Mouse (Mus musculus) liver, adult 2 months (tissue): ENCODE results near the gene Cst3. TPM values are rescaled to one million over a fixed set of nuclear protein-coding genes. Genes with fewer than 3 reads are reported as not detected.
A peak's percentile ranks its signal among the peaks of the same experiment; 100 is the strongest.

Experiments
- DNase-seq: peaks from one replicate; pipeline ENCODE4 v3.0.0-alpha.2; 2011; ENCODE audit warnings: low read depth, low spot score; ENCODE audit errors: extremely low read depth
- H3K27ac ChIP-seq: fragments of 200-500 bp; replicated peaks from 2 replicates; pipeline ENCODE4 v1.5.1; 2012; ENCODE audit warnings: low read depth, mild to moderate bottlenecking, control low read depth, inconsistent platforms, low read length; ENCODE audit not compliant: insufficient read depth
- H3K27me3 ChIP-seq: fragments of 200-500 bp; 2 replicates; pipeline ENCODE4 v1.6.1; 2012; ENCODE audit warnings: mild to moderate bottlenecking, moderate library complexity, low read length, inconsistent platforms; ENCODE audit not compliant: control insufficient read depth, insufficient read depth
- H3K36me3 ChIP-seq: fragments of 200-500 bp; 2 replicates; pipeline ENCODE4 v1.6.1; 2012; ENCODE audit warnings: low read length, inconsistent platforms; ENCODE audit not compliant: control insufficient read depth, insufficient read depth
- H3K4me1 ChIP-seq: fragments of 200-500 bp; 2 replicates; pipeline ENCODE4 v1.6.1; 2011; ENCODE audit warnings: low read length; ENCODE audit not compliant: control insufficient read depth, insufficient read depth
- H3K4me3 ChIP-seq: fragments of 200-500 bp; 2 replicates; pipeline ENCODE4 v1.5.1; 2011; ENCODE audit warnings: low read depth, mild to moderate bottlenecking, control low read depth, low read length, moderate library complexity; ENCODE audit not compliant: insufficient read depth
- H3K79me2 ChIP-seq: fragments of 200-500 bp; 2 replicates; pipeline ENCODE4 v1.6.1; 2012; ENCODE audit warnings: inconsistent platforms, mild to moderate bottlenecking, low read length, moderate library complexity; ENCODE audit not compliant: control insufficient read depth, insufficient read depth
- H3K9ac ChIP-seq: fragments of 200-500 bp; 2 replicates; pipeline ENCODE4 v1.6.1; 2012; ENCODE audit warnings: low read depth, mild to moderate bottlenecking, control low read depth, inconsistent platforms, low read length
- CTCF ChIP-seq: fragments of 200-500 bp; IDR thresholded peaks from 2 replicates; pipeline ENCODE4 v1.5.1; 2011; ENCODE audit warnings: low read depth, low read length, control low read depth
- POLR2A ChIP-seq: fragments of 200-500 bp; IDR thresholded peaks from 2 replicates; pipeline ENCODE4 v1.6.1; 2011; ENCODE audit warnings: low read length, control low read depth; ENCODE audit not compliant: insufficient read depth; ENCODE audit errors: extremely low read depth
- WGBS: fragments of 180-500 bp; shearing (Covaris S2); methylation state at CpG from one replicate; pipeline ENCODE4 v1.1.7; 2018; 5-methylcytosine and 5-hydroxymethylcytosine counted together
- polyA plus RNA-seq: library from polyadenylated mRNA; depleted of rRNA; stranded (reverse); fragments of >200 nt; gene quantifications from 2 replicates; pipeline ENCODE4 v1.2.3, GENCODE M21; 2012
- total RNA-seq: library from RNA; depleted of rRNA; stranded (reverse); fragments of >200 nt; gene quantifications from 2 replicates; pipeline ENCODE4 v1.2.3, GENCODE M21; 2014

Cst3 gene
- total and polyA plus RNA-seq, 2 experiments = 282 to 436 TPM

DNA sequence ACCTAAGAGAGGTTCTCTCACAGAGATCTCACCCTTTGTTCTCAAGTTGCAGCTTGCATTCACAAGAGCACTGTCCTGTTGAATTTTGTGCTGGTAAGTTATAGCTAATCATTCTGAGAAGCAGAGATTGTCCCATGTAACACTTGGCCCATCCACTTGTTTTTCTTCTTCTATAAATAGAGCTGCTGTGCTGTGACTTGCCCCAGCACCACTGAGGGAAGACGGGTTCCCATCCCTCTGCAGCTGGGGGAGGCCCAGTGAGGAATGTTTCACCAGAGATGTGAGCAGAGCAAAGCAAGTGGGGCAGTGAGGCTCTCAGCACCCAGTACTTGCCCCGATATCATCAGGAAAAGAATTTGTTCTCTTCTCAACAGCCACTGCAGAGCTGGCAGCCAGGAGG, 10.5 kb downstream of the Cst3 start, which contains the start of gene 9230104L09Rik:
9230104L09Rik (minus strand) TSS at position 73 of the 400 bp plus-strand sequence.
- no peak within 1 kb of the TSS for H3K4me3 ChIP-seq
- WGBS = 54% methylated on average over 2 of the region's 2 CpGs
- H3K79me2 ChIP-seq = no peaks in the 10 kb centered on the region
- TF ChIP-seq POLR2A (no peak), CTCF (no peak)
- H3K4me1 ChIP-seq = no peaks in the 10 kb centered on the region
- no peaks in the 10 kb centered on the region for H3K27me3 ChIP-seq
- no peak for DNase-seq
- H3K27ac ChIP-seq = no peak within 1 kb of the TSS
- no peaks in the 10 kb centered on the region for H3K36me3 ChIP-seq
- H3K9ac ChIP-seq = no peak within 1 kb of the TSS

DNA sequence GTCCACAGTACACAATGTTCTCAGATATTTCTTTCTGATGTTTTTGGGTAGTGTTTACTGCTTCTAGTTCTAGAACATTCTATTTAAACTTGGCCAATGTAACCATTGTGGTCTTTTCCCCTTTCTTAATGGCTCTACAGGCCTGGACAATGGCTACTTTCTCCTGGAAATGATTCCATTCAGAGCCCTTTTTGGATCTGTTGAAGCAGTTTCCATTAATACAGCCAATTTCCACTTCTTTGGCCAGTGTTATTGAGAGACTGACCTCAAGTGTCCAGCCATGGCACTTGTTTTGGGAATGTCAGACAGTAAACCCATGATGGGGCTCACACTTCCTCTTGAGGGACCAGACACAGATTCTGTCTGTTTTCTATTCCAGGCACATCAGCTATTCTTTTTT, 13.8 kb downstream of the Cst3 start:
- Histone ChIP-seq H3K79me2 (no peaks in the 10 kb centered on the region), H3K27ac (no peak overlapping the region), H3K4me1 (no peaks in the 10 kb centered on the region), H3K36me3 (no peaks in the 10 kb centered on the region), H3K4me3 (no peak overlapping the region), H3K27me3 (no peaks in the 10 kb centered on the region), H3K9ac (no peak overlapping the region)
- no peak for TF ChIP-seq POLR2A
- no peak for TF ChIP-seq CTCF
- DNase-seq = no peak

DNA sequence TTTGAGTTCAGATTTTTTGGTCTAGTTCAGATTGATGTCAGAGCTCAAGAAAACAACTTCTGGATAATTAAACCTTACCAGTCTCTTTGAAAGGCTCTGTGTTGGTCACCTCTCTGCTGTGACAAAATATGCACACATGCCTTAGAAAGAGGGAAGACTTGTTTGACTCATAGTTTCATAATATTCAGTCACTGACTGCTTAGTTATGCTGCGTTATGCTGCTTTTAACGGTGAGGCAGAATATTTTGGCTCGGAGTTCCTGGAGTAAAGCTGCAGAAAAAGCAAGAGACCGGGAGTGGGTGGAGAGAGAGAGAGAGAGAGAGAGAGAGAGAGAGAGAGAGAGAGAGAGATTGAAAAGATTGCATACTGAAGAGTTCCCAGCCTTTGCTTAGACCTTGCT, 14.5 kb downstream of the Cst3 start:
- H3K36me3 ChIP-seq = no peaks in the 10 kb centered on the region
- 79% methylated on average over 4 of the region's 4 CpGs for WGBS
- no peak for TF ChIP-seq CTCF

DNA sequence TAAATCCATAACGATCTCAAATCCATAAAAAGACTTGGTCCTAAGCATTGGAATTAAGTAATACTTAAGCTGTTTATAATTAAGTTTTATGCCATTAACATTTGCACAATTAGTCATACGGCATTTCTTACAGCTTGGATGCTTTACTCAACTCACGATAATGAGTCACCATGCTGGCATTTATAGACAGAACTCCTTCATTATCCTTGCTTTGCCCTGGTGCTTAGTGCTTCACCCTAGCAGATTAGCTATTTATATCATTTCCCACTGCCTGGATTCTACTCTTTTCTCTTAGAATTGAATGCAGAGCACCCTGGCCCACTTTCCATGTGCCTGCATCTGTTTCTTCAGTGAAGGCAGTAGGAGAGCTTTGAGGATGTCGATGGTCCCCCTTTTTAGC, 18.0 kb downstream of the Cst3 start:
- H3K27ac ChIP-seq = no peak overlapping the region
- 77% methylated on average over 4 of the region's 4 CpGs for WGBS
- no peaks in the 10 kb centered on the region for H3K79me2 ChIP-seq
- H3K27me3 ChIP-seq = no peaks in the 10 kb centered on the region
- DNase-seq = no peak
- TF ChIP-seq CTCF = no peak
- 0 out of 2 replicates have a peak, but pooled peaks cover 2% of the 10 kb centered on the region for H3K4me1 ChIP-seq
- H3K9ac ChIP-seq = no peak overlapping the region
- H3K36me3 ChIP-seq = no peaks in the 10 kb centered on the region
- H3K4me3 ChIP-seq = no peak overlapping the region

More for the DNA sequence above, 14.5 kb downstream of the Cst3 start:
- Histone ChIP-seq H3K27me3 (no peaks in the 10 kb centered on the region), H3K4me3 (no peak overlapping the region), H3K27ac (no peak overlapping the region), H3K79me2 (no peaks in the 10 kb centered on the region), H3K9ac (no peak overlapping the region), H3K4me1 (0 out of 2 replicates have a peak, but pooled peaks cover 2% of the 10 kb centered on the region)
- DNase-seq = no peak

DNA sequence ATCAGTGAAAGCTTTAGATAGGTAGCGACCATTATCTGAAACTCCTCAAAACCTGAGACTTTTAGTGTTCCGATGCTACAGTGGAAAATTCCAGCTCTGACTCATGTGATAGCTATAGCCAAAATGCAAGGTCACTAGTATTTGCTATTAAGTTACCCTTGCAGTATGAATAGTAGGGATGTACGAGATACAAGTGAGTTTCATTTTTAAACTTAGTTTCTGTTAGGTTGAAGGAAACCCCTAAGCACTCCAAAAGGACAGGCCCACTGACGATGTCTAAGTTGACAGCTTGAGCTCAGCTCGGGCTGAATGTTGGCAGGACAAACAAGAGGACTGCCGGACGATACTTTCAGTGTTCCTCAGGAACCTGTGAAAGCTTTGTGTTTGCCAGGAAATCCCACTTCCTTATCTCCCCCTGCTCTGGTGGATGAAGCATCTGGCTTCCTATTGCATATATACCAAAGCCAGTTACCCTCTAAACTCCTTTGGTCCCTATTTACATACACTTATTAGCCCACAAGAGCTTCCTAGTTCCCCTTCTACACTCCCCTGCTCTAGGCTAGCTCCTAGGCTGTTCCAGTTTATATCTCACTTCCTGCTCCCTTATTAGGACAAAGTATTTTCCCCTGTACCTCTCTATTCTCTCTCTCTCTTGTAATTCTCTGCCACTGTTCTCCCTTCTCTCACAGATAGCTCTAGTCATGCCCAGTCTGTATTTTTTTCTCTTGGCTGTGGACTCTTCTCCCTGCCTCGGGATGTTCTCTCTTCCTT, 18.7 kb downstream of the Cst3 start:
- no peak for TF ChIP-seq CTCF
- TF ChIP-seq POLR2A = no peak
- WGBS = 32% methylated on average over 8 of the region's 8 CpGs
- Histone ChIP-seq H3K27me3 (no peaks in the 10 kb centered on the region), H3K27ac (peak overlapping the region; percentile 22; the same call in 1 of the 2 replicates), H3K79me2 (no peaks in the 10 kb centered on the region), H3K36me3 (no peaks in the 10 kb centered on the region), H3K9ac (no peak overlapping the region), H3K4me3 (no peak overlapping the region), H3K4me1 (0 out of 2 replicates have a peak, but pooled peaks cover 2% of the 10 kb centered on the region)
- DNase-seq = no peak

DNA sequence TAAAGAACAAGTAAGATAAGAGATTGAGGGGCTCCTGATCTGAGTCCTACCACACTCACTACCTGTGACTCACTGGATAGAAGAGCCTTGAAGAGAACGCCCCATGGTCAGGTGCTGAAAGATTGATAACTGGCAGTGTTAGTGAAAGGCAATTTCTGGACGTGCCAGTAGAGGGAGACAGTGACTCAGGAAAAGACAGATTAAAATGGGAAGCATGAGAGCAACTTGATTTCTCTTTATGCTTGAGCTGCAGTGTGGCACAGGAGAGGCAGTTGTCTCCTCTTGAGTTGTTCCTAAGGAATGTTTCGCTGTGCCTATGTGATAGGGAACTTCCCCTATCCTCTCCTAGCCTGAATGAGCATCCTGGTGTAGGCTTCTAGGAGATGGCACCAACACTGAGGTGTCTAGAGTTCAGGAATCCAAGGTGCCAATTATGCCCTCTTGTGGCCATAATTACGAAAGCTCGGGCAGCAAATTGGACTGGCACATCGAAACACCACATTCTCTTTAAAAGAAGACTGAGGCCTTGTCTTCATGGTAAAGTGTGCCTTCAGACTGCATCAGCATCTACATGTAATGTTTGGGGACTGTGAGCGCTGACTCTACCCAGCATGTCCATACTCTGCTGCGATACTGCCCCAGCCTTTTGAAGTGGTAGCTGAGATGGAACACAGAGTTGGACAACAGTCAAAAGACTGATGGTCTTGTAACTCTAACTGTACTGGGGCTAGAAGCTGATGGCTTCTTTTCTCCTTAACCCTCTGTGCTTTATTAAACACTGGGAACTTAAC, 24.2 kb downstream of the Cst3 start:
- no peaks in the 10 kb centered on the region for H3K36me3 ChIP-seq
- DNase-seq = peak; percentile 77
- TF ChIP-seq CTCF = peak; percentile 38
- no peak for TF ChIP-seq POLR2A
- H3K27me3 ChIP-seq = no peaks in the 10 kb centered on the region
- no peaks in the 10 kb centered on the region for H3K79me2 ChIP-seq
- H3K4me3 ChIP-seq = no peak overlapping the region
- 0 out of 2 replicates have a peak, but pooled peaks cover under 1% of the 10 kb centered on the region for H3K4me1 ChIP-seq
- H3K9ac ChIP-seq = no peak overlapping the region
- H3K27ac ChIP-seq = no peak overlapping the region
- WGBS = 31% methylated on average over 8 of the region's 8 CpGs
